Mouse (Mus musculus) liver, postnatal 0 days (tissue): ENCODE measurements around the gene Grid2.

Experiments used
- CTCF ChIP-seq: sonication (generic); IDR thresholded peaks from 2 replicates; pipeline ENCODE4 v1.5.1; 2016; ENCODE audit warnings: antibody characterized with exemption, low read depth
- EP300 ChIP-seq: IDR thresholded peaks from 2 replicates; pipeline ENCODE4 v1.6.1; 2016; ENCODE audit warnings: antibody characterized with exemption, low read depth, mild to moderate bottlenecking

DNA sequence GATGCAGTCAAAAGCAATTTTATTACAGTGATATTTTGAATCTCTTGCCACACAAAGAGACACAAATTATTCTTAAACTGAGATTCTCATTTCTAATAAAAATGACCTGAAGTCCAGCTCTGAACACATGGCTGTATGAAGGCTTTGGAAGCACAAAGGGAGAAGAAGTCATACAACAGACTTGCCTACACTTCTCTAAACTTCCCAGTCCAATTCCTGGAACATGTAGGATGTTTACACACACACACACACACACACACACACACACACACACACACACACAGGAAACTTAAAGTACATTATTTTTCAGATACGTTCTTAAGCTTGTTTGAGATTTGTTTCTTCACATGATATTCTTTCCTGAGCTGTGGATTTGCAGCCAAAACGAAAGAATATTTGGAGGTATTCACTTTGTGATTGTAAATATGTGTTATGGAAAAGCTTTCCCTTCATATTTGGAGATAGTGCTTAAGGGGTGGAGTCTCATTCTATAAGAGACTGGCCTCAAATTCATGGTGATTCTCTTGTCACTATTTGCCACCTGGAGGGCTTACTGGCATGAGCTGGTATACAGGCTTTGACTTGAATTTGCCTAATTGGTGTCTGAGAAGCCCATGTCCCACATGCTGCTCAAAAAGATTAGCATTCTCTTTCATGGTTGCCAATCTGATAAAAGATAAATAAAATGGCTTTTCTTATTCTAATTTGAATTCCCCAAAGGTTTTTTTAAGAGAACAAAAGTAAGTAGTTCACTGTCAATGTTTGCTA lies 1049.2 kb downstream of the Grid2 start:
- TF ChIP-seq CTCF (no peak), EP300 (no peak)
